Mouse (Mus musculus) splenic B cell, adult 2 months (primary cell): ENCODE results near the gene Gm20747.
"Not testable (repeated sequence)": the region's sequence is repeated elsewhere in the genome, so short reads cannot be mapped to it uniquely, and the experiment has no call there.

Experiments used
- DNase-seq: peaks from one replicate; pipeline ENCODE4 v3.0.0-alpha.2; 2011; ENCODE audit warnings: low read depth, low spot score
- H3K27me3 ChIP-seq: 2 replicates; pipeline ENCODE4 v1.6.1; 2012; ENCODE audit warnings: mild to moderate bottlenecking, low read length, moderate library complexity, mixed read lengths; ENCODE audit not compliant: control insufficient read depth, poor library complexity, insufficient read depth, severe bottlenecking
- H3K36me3 ChIP-seq: 2 replicates; pipeline ENCODE4 v1.6.1; 2012; ENCODE audit warnings: mild to moderate bottlenecking, low read length, moderate library complexity, mixed read lengths; ENCODE audit not compliant: control insufficient read depth, poor library complexity, insufficient read depth, severe bottlenecking

Gm20747 gene

DNA sequence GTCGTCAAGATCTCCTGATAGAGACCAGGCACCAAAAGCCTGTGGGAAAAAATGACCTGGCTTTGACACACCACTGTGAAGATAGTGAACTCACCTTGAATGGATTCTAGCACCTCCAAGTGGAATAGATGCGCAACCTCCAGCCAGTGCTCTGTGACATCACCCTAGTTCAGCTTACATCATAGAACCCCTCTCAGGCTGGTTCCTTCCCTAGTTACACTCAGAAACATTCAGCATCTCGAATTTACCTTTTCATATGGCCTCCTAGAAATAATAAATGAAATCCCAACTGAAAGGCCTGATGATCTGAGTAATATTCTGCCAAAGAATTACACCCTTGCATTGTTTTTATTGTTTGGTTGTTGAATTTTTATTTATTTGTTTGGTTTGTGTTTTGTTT is at the start of gene Gm20747:
TSS of gene Gm20747 (minus strand) at position 101 of the 400 bp plus-strand sequence.
- H3K27me3 ChIP-seq, H3K36me3 ChIP-seq, DNase-seq: not testable (repeated sequence)
